Mouse (Mus musculus): Measurements from ENCODE around the gene Msantd3.

The Msantd3 gene

DNA sequence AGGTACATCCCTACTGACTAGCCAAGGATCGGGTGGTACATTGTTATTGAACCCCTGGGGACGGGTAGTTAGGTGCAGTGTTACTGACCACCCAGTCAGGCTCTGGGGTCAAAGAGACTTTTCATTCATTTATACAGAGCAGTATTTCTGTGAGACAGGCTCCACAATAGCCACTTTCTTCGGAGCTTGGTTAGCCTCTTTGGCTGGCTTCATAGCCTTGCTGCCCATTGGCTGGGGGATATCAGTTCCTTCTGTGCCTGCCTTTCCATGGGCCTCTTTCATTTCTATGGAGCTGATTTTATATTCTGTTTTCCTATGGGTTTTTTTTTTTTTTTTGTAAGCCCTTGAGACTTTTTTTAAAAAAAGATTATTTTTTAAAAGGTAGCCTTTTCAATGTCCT is 65.9 kb downstream of the Msantd3 start:
- DNase-seq (ENCODE audit: low spot score) = no peak

DNA sequence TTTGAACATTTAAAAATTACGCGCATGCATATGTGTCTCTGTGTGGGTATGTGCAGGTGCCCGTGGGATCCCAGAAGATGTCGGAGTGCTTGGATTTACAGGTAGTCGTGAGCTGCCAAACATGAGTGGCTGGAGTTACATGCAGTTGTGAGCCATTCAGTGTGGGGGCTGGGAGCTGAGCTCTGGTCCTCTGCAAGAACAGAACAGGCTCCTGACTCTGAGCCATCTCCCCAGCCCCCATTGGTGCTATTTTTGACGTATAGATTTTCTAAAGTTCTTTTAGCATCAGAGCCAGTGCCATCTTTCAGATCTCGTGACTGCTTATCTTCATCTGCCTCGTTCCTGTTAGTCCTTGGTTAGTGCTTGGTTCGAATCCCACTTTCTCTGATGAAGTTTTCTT is 69.8 kb downstream of the Msantd3 start:
- no peak for DNase-seq (ENCODE audit: low spot score)

DNA sequence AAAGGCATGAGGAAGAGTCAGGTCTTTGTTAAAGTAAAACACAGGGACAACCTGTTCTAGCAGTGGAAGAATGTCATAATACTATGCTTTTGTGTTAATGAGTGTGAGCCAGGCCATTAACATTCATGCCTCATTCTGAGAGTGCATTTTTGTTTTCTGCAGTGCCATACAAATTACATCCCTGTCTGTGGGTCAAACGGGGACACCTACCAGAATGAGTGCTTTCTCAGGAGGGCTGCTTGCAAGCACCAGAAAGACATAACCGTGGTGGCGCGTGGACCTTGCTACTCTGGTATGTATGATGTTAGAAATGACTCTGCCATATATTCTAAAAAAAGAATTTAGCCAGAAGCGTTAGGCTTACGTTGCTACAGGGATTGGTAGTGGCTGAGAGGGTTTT is 70.5 kb downstream of the Msantd3 start:
- no peak for DNase-seq (ENCODE audit: low spot score)
